Mouse (Mus musculus): ENCODE measurements around the gene Prkcd.

DNA sequence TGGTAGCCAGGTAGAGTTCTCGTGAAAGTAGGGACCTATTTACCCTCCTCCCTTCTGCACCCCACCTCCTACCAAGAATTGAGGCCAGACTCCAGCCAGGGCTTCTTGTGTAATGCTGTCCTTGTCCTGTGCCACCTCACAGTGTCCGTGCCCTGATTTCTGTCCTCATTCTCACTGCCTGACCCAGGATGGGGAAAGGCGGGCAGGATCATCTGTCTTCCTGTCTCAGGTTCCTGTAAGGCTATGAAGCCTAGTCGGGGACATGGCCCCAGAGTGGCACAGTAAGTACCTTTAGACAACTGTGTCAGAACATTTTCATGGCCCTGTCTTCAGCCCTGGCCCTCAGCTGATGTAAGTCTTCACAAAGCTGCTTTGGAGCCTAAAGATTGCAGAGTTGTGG lies 12.7 kb upstream of the Prkcd start:
- TF ChIP-seq CTCF (IDR thresholded peaks at IDR 0.05; ENCODE audit: low read depth, low read length) (no peak), POLR2A (IDR thresholded peaks at IDR 0.05; ENCODE audit: insufficient read depth, low read length) (no peak)
